Mouse (Mus musculus) midbrain, embryonic 11.5 days (tissue): ENCODE measurements around the gene Exoc5. TPM values are rescaled to one million over a fixed set of nuclear protein-coding genes. Genes with fewer than 3 reads are reported as not detected.
"Not testable (repeated sequence)": the region's sequence is repeated elsewhere in the genome, so short reads cannot be mapped to it uniquely, and the experiment has no call there.

Experiments
- ATAC-seq: fragments of 200-750 bp; cut with Nextera tagmentation; 2 replicates; pipeline ENCODE4 v1.8.0; 2017; ENCODE audit warnings: moderate TSS enrichment, moderate library complexity; ENCODE audit not compliant: low FRiP score
- DNase-seq: peaks from one replicate; pipeline ENCODE4 v3.0.0; 2015; ENCODE audit warnings: low spot score; ENCODE audit errors: missing footprints
- H3K27ac ChIP-seq: fragments of 300-500 bp; sonication (generic); 2 replicates; pipeline ENCODE4 v1.5.1; 2014; ENCODE audit warnings: low read depth, low read length
- H3K27me3 ChIP-seq: fragments of 300-500 bp; sonication (generic); 2 replicates; pipeline ENCODE4 v1.6.1; 2014; ENCODE audit warnings: mild to moderate bottlenecking, low read length, moderate library complexity, mixed read lengths; ENCODE audit not compliant: control insufficient read depth, insufficient read depth
- H3K36me3 ChIP-seq: fragments of 300-500 bp; sonication (generic); 2 replicates; pipeline ENCODE4 v1.6.1; 2014; ENCODE audit warnings: mild to moderate bottlenecking, low read length, moderate library complexity, mixed read lengths; ENCODE audit not compliant: control insufficient read depth, insufficient read depth
- H3K4me1 ChIP-seq: fragments of 300-500 bp; sonication (generic); 2 replicates; pipeline ENCODE4 v1.6.1; 2014; ENCODE audit warnings: low read length; ENCODE audit not compliant: control insufficient read depth, insufficient read depth
- H3K4me2 ChIP-seq: fragments of 300-500 bp; sonication (generic); 2 replicates; pipeline ENCODE4 v1.6.1; 2014; ENCODE audit warnings: mild to moderate bottlenecking, moderate library complexity
- H3K4me3 ChIP-seq: fragments of 300-500 bp; sonication (generic); 2 replicates; pipeline ENCODE4 v1.5.1; 2014; ENCODE audit warnings: low read depth, low read length
- H3K9ac ChIP-seq: fragments of 300-500 bp; sonication (generic); 2 replicates; pipeline ENCODE4 v1.6.1; 2014; ENCODE audit warnings: low read length
- H3K9me3 ChIP-seq: fragments of 300-500 bp; sonication (generic); 2 replicates; pipeline ENCODE4 v1.6.1; 2016; ENCODE audit warnings: low read length; ENCODE audit not compliant: control insufficient read depth
- WGBS: fragments of 180-500 bp; shearing (Covaris S2); extraction: QIAGEN DNeasy Blood & Tissue Kit; methylation state at CpG from one replicate; pipeline ENCODE4 v1.1.7; 2014; 5-methylcytosine and 5-hydroxymethylcytosine counted together
- polyA plus RNA-seq: library from polyadenylated mRNA; unstranded; fragments of >200 nt; fragmentation: Nextera tagmentation; extraction: Ambion mirVana; gene quantifications from 2 replicates; pipeline ENCODE4 v1.2.1, GENCODE M21; 2014

Gene Exoc5
- polyA plus RNA-seq: 112 and 134 TPM in 2 replicates

DNA sequence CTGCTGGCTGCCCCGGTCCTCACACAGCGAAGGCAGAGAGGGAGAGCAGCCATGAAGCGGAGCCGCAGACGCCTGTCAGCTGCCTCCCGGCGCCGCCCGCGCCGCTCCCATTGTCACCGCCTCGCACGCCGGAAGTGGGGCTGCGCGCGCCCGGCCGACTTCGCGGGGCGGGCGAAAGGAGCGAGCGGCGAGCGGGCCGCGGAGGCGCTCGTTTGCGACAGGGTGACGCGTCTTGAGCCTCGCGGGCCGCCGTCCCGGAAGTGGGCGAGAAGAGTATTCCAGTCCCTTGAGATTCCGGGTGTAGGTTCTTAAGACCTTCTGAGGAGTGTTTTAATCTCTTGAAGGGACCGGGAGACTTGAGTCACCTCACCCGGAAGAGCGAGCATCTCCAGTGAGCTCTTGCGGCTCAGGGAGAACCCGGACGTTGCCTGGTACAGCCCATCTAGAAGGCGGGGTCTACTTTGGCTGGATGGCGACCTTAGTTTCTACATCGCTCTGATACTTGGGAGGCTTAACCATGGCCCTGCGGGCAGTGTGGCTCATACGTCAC is at the start of gene Exoc5:
Gene Exoc5, minus strand, starts transcription at position 380 of the 550 bp plus-strand sequence.
- peak within 1 kb of the TSS; percentile 98 for H3K27ac ChIP-seq
- H3K9ac ChIP-seq: peak within 1 kb of the TSS; percentile 98
- H3K4me1 ChIP-seq: peaks cover 16% of the 10 kb centered on the region; the same call in 1 of the 2 replicates
- under 1% methylated on average over 53 of the region's 53 CpGs for WGBS
- H3K27me3 ChIP-seq: no peaks in the 10 kb centered on the region
- no peaks in the 10 kb centered on the region for H3K9me3 ChIP-seq
- ATAC-seq: peak; percentile 96
- H3K4me3 ChIP-seq: peak within 1 kb of the TSS; percentile 95
- DNase-seq: peak; percentile 99
- peak within 1 kb of the TSS; percentile 69 for H3K4me2 ChIP-seq
- no peaks in the 10 kb centered on the region for H3K36me3 ChIP-seq

DNA sequence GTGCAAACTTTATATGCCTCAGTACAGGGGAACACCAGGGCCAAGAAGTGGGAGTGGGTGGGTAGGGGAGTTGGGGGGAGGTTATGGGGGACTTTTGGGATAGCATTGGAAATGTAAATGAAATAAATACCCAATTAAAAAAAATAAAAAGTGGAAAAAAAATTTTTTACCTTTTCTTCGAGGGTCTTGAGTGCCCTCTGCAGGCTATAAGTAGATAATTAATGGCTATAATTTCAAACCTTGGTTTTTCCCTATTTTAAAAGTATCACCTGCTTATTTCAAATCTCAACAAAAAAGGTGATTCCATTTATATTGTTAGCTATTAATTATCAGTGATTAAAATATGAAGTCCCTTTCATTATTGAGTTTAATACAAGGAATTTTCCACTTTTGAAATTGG is 25.3 kb upstream of the Exoc5 start:
- H3K9me3 ChIP-seq, ATAC-seq, H3K9ac ChIP-seq, H3K4me2 ChIP-seq, DNase-seq, H3K4me3 ChIP-seq, H3K27me3 ChIP-seq, H3K36me3 ChIP-seq, H3K27ac ChIP-seq: not testable (repeated sequence)
- peaks cover 49% of the 10 kb centered on the region for H3K4me1 ChIP-seq
- WGBS: 24% methylated on average over 1 of the region's 1 CpGs

DNA sequence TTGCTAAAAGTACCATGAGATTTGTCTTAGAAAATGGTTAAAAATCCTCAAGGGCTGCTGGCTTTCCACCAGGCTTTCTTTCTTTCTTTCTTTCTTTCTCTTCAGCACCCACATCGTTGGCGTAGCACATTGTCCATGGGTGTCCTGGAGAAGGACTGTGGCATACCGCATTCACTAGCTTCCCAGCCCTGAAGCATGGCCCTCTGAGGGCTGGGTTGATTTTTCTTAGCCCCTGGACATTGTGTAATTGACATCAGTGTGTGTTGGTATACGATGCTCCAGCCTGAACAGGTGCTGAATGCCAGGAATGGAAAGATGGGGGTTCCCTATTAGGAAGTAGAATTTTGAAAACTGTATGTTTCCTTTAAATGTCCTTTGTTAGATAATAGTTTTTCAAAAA is 24.8 kb upstream of the Exoc5 start:
- no peaks in the 10 kb centered on the region for H3K9me3 ChIP-seq
- H3K9ac ChIP-seq: no peak overlapping the region
- ATAC-seq (no peak), DNase-seq (peak; percentile 87)
- H3K27me3 ChIP-seq: no peaks in the 10 kb centered on the region
- no peaks in the 10 kb centered on the region; the same call in 1 of the 2 replicates for H3K36me3 ChIP-seq
- peaks cover 49% of the 10 kb centered on the region for H3K4me1 ChIP-seq
- no peak overlapping the region for H3K4me3 ChIP-seq
- 47% methylated on average over 4 of the region's 4 CpGs for WGBS
- H3K4me2 ChIP-seq: no peak overlapping the region
- H3K27ac ChIP-seq: no peak overlapping the region

DNA sequence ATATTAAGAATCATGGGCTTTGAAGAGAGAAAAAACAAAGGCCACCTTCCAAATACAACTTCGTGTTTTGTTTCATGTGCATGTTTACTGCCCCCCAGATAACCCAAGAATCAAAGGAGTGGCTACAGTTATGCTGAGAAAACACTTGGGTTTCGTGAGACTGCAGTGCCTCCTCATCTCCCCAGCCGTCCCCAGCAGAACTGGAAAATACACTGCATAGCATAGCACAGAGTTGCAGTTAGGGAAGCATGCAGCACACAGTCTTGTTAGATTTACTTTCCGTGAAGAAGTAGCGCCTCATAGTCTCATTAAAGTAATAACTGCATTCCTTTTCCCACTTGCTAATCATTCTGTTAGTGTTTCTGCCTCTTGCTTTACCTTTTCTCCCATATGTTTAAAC is 23.6 kb upstream of the Exoc5 start:
- H3K4me1 ChIP-seq: peaks cover 39% of the 10 kb centered on the region
- H3K27me3 ChIP-seq: no peaks in the 10 kb centered on the region
- H3K4me2 ChIP-seq: peak overlapping the region; percentile 24
- DNase-seq (peak; percentile 89), ATAC-seq (peak; percentile 64)
- H3K36me3 ChIP-seq: no peaks in the 10 kb centered on the region; the same call in 1 of the 2 replicates
- H3K9me3 ChIP-seq: no peaks in the 10 kb centered on the region
- H3K9ac ChIP-seq: no peak overlapping the region; the same call in 1 of the 2 replicates
- H3K27ac ChIP-seq: peak overlapping the region; percentile 68; the same call in 1 of the 2 replicates
- 10% methylated on average over 5 of the region's 5 CpGs for whole genome bisulfite sequencing
- no peak overlapping the region for H3K4me3 ChIP-seq

DNA sequence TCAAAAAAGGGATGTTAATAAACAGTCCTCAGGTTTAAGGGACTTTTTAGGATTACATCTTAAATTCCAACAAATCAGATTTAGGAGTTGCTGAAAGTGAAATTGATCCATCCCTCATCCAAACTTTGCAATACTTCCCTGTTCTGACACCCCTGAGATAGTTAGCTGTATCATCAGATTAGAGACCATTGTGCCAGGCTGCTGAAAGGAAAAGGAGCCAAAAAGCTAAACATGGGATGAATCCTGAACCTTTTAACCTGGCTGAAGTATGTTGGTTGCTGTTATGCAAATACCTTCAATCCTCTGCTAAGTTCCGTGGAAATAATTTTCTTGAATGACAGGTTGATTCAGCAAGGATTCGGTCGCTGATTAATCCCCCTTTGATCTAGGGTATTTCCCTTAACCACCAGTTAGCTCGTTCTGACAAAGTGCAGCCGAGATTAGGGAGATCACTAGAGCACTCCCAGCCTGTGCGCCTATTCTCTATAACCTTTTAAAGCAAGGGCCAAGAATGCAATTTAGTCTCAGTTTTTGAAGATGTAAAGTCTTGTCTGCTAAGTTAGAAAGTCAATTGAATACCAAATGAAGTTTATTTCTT is 23.1 kb upstream of the Exoc5 start:
- peak; percentile 93 for DNase-seq
- WGBS: 8% methylated on average over 6 of the region's 6 CpGs
- peaks cover 39% of the 10 kb centered on the region for H3K4me1 ChIP-seq
- peak overlapping the region; percentile 24; the same call in 1 of the 2 replicates for H3K4me2 ChIP-seq
- peak; percentile 84 for ATAC-seq
- H3K9ac ChIP-seq: no peak overlapping the region
- H3K4me3 ChIP-seq: no peak overlapping the region
- peak overlapping the region; percentile 68 for H3K27ac ChIP-seq
- H3K27me3 ChIP-seq: no peaks in the 10 kb centered on the region
- no peaks in the 10 kb centered on the region; the same call in 1 of the 2 replicates for H3K36me3 ChIP-seq
- H3K9me3 ChIP-seq: no peaks in the 10 kb centered on the region

DNA sequence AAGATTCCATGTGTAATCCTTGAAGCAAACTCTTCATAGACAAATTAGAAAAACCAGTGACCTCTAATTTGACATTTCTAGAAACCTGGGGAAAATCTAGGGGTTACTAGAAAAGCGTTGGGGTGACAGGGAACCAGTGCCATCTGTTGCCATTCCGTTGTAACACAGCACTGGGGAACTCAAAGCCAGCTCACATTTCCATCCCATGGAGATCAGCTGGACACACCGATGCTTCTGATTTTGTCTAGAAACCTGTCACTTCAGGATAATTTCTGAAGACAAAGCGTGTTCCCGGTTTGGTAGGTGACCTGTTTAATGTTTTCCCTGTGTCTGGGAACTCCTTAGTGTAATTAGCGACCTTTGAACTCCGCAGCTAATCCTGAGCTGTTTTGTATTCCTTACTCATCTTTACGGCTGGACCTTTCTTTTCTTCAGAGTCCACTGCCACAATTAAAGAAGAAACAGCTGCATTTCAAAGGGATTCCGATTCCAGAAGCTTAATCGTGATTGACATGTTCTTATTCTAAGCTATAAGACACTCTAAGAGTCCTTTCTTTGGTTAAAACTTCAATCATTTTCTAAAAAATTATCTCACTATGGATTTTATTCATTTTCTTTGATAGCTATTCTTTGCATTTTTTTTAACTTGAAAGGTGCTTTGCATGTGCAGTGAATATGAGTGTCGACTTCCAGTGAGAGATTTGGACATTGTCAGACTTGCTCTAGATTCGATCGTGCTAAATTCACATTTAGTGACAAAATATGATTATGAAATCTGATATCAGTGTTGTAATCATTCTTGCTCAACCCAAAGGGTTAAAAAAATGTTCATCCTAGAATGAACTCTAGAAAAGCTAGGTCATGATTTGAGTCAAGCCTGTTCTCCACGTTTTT is 21.9 kb upstream of the Exoc5 start:
- Histone ChIP-seq H3K9ac (no peak overlapping the region), H3K27ac (peak overlapping the region; percentile 68), H3K27me3 (no peaks in the 10 kb centered on the region), H3K9me3 (no peaks in the 10 kb centered on the region), H3K4me3 (no peak overlapping the region), H3K4me1 (peaks cover 39% of the 10 kb centered on the region), H3K36me3 (no peaks in the 10 kb centered on the region; the same call in 1 of the 2 replicates), H3K4me2 (no peak overlapping the region)
- 11% methylated on average over 14 of the region's 14 CpGs for WGBS
- peak; percentile 81 for ATAC-seq
- DNase-seq: peak; percentile 95

DNA sequence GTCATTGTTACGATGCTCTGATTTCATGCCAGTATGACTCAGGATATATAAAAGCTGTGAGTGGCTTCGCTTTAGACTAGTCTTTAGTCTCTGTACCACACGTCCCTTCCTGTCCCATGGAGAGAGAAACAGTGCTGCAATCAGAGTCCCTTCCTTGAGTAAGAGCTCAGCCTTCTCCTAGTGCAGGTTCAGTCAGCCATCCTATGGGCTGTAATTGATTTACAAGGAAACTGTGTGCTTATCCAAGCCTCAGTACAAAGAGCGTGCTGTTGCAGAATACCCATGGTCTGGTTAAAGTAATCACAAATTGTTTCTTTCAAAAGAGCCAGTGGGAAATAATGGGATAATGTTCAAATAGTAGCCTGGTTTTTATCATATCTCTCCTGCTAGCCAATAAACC is 20.1 kb upstream of the Exoc5 start:
- Histone ChIP-seq H3K27ac (no peak overlapping the region), H3K4me2 (no peak overlapping the region), H3K36me3 (peaks cover 2% of the 10 kb centered on the region; the same call in 1 of the 2 replicates), H3K4me3 (no peak overlapping the region), H3K4me1 (peaks cover 34% of the 10 kb centered on the region), H3K9me3 (no peaks in the 10 kb centered on the region), H3K27me3 (no peaks in the 10 kb centered on the region), H3K9ac (no peak overlapping the region)
- WGBS: 73% methylated on average over 4 of the region's 4 CpGs
- DNase-seq (no peak), ATAC-seq (no peak)

DNA sequence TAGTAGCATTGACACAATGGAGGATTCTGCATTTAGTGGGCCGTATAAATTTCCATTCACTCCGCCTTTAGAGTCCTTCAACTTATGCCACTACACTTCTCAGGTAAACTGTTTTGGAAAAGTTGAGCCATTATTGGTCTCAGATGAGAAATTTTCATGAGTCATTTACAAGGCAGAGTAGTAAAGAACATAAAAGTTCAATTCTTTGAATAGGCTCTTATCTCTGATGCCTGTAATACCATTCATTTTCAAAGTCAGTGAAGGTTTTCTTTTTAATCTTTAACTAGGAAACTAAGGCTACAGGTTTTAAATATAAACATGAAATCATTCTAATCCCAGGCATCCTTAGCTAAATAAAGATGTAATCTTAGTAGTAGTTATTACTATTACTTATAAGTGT is 12.4 kb upstream of the Exoc5 start:
- H3K27me3 ChIP-seq: no peaks in the 10 kb centered on the region
- H3K36me3 ChIP-seq: peaks cover 5% of the 10 kb centered on the region; the same call in 1 of the 2 replicates
- ATAC-seq: no peak
- H3K27ac ChIP-seq: no peak overlapping the region
- DNase-seq: peak; percentile 19
- H3K4me2 ChIP-seq: no peak overlapping the region
- H3K4me1 ChIP-seq: no peaks in the 10 kb centered on the region
- H3K4me3 ChIP-seq: no peak overlapping the region
- 96% methylated on average over 2 of the region's 2 CpGs for WGBS
- no peak overlapping the region for H3K9ac ChIP-seq
- no peaks in the 10 kb centered on the region for H3K9me3 ChIP-seq
